Mouse (Mus musculus): Measurements from ENCODE around the gene Tacc3.

GRCm38 (mm10) chr5:33637606-33638350, 20.1 kb upstream of the Tacc3 start:
- TF ChIP-seq CTCF (IDR thresholded peaks at IDR 0.05; ENCODE audit: extremely low read depth, insufficient read length, insufficient replicate concordance, low read depth, low read length) (no peak), POLR2A (IDR thresholded peaks at IDR 0.05; ENCODE audit: low read depth, low read length) (no peak)
